Mouse (Mus musculus) liver, embryonic 11.5 days (tissue): ENCODE results near the gene Tmem44. TPM values are rescaled to one million over a fixed set of nuclear protein-coding genes. Genes with fewer than 3 reads are reported as not detected.
A peak's percentile ranks its signal among the peaks of the same experiment; 100 is the strongest.

Source experiments
- ATAC-seq: fragments of 200-750 bp; cut with Nextera tagmentation; replicated peaks from 2 replicates; pipeline ENCODE4 v1.8.0; 2017; ENCODE audit warnings: moderate number of reproducible peaks, mild to moderate bottlenecking, moderate TSS enrichment, moderate library complexity; ENCODE audit not compliant: low FRiP score
- DNase-seq: peaks from one replicate; pipeline ENCODE4 v3.0.0-alpha.2; 2017; ENCODE audit warnings: low spot score
- H3K27ac ChIP-seq: fragments of 300-500 bp; sonication (generic); 2 replicates; pipeline ENCODE4 v1.5.1; 2014; ENCODE audit warnings: mild to moderate bottlenecking, low read depth, low read length, control low read depth
- H3K27me3 ChIP-seq: fragments of 300-500 bp; sonication (generic); replicated peaks from 2 replicates; pipeline ENCODE4 v1.6.1; 2014; ENCODE audit warnings: low read length, mixed read lengths; ENCODE audit not compliant: control insufficient read depth, insufficient read depth
- H3K36me3 ChIP-seq: fragments of 300-500 bp; sonication (generic); 2 replicates; pipeline ENCODE4 v1.6.1; 2014; ENCODE audit warnings: mild to moderate bottlenecking, low read length, moderate library complexity, mixed read lengths; ENCODE audit not compliant: control insufficient read depth, insufficient read depth
- H3K4me1 ChIP-seq: fragments of 300-500 bp; sonication (generic); replicated peaks from 2 replicates; pipeline ENCODE4 v1.6.1; 2014; ENCODE audit warnings: low read length, mixed read lengths; ENCODE audit not compliant: control insufficient read depth, insufficient read depth
- H3K4me2 ChIP-seq: fragments of 300-500 bp; sonication (generic); 2 replicates; pipeline ENCODE4 v1.6.1; 2014; ENCODE audit warnings: mild to moderate bottlenecking, control low read depth, moderate library complexity
- H3K4me3 ChIP-seq: fragments of 300-500 bp; sonication (generic); 2 replicates; pipeline ENCODE4 v1.5.1; 2014; ENCODE audit warnings: low read depth, low read length, control low read depth
- H3K9ac ChIP-seq: fragments of 300-500 bp; sonication (generic); 2 replicates; pipeline ENCODE4 v1.6.1; 2014; ENCODE audit warnings: low read depth, low read length, control low read depth
- H3K9me3 ChIP-seq: fragments of 300-500 bp; sonication (generic); 2 replicates; pipeline ENCODE4 v1.6.1; 2016; ENCODE audit warnings: low read length, inconsistent platforms, mixed read lengths; ENCODE audit not compliant: control insufficient read depth
- WGBS: fragments of 180-500 bp; shearing (Covaris S2); extraction: QIAGEN DNeasy Blood & Tissue Kit; methylation state at CpG from one replicate; pipeline ENCODE4 v1.1.7; 2014; 5-methylcytosine and 5-hydroxymethylcytosine counted together
- polyA plus RNA-seq: library from polyadenylated mRNA; unstranded; fragments of >200 nt; fragmentation: Nextera tagmentation; extraction: Ambion mirVana; gene quantifications from 2 replicates; pipeline ENCODE4 v1.2.1, GENCODE M21; 2014

The Tmem44 gene
- polyA plus RNA-seq, 1 experiment from 2014 or later, result 3.5 TPM

- Histone ChIP-seq H3K9me3 (no peaks in the 10 kb centered on the region), H3K36me3 (no peaks in the 10 kb centered on the region), H3K4me1 (peaks cover 4% of the 10 kb centered on the region; the same call in 1 of the 2 replicates), H3K4me3 (no peak overlapping the region), H3K27ac (no peak overlapping the region), H3K27me3 (no peaks in the 10 kb centered on the region; the same call in none of the 2 replicates), H3K9ac (no peak overlapping the region), H3K4me2 (peak overlapping the region; percentile 34; the same call in 1 of the 2 replicates)
- DNase-seq (no peak), ATAC-seq (no peak)
- WGBS, result 33% methylated on average over 9 of the region's 9 CpGs
Observed at GRCm38 (mm10) chr16:30520361-30520823, 30.2 kb downstream of the Tmem44 start.

GRCm38 (mm10) chr16:30518635-30519034 is 32.0 kb downstream of the Tmem44 start:
- no peak for ATAC-seq
- 78% methylated on average over 9 of the region's 9 CpGs for WGBS
- no peak overlapping the region for H3K4me2 ChIP-seq
- H3K36me3 ChIP-seq, result no peaks in the 10 kb centered on the region
- no peaks in the 10 kb centered on the region; the same call in none of the 2 replicates for H3K27me3 ChIP-seq
- H3K27ac ChIP-seq, result no peak overlapping the region
- peaks cover 4% of the 10 kb centered on the region; the same call in 1 of the 2 replicates for H3K4me1 ChIP-seq
- H3K9ac ChIP-seq, result no peak overlapping the region
- H3K4me3 ChIP-seq, result no peak overlapping the region
- no peak for DNase-seq
- no peaks in the 10 kb centered on the region for H3K9me3 ChIP-seq

GRCm38 (mm10) chr16:30517666-30518283 is 32.9 kb downstream of the Tmem44 start:
- WGBS, result 52% methylated on average over 11 of the region's 11 CpGs
- no peaks in the 10 kb centered on the region for H3K9me3 ChIP-seq
- peaks cover 4% of the 10 kb centered on the region for H3K4me1 ChIP-seq
- no peaks in the 10 kb centered on the region; the same call in none of the 2 replicates for H3K27me3 ChIP-seq
- no peak overlapping the region for H3K4me2 ChIP-seq
- H3K36me3 ChIP-seq, result no peaks in the 10 kb centered on the region
- no peak overlapping the region for H3K27ac ChIP-seq
- DNase-seq (no peak), ATAC-seq (no peak)
- no peak overlapping the region for H3K9ac ChIP-seq
- H3K4me3 ChIP-seq, result no peak overlapping the region

GRCm38 (mm10) chr16:30516993-30517392 is 33.6 kb downstream of the Tmem44 start:
- Histone ChIP-seq H3K4me1 (peaks cover 12% of the 10 kb centered on the region), H3K27me3 (no peaks in the 10 kb centered on the region; the same call in none of the 2 replicates), H3K9me3 (no peaks in the 10 kb centered on the region), H3K36me3 (no peaks in the 10 kb centered on the region), H3K4me2 (no peak overlapping the region), H3K9ac (no peak overlapping the region), H3K4me3 (no peak overlapping the region), H3K27ac (no peak overlapping the region)
- 84% methylated on average over 9 of the region's 9 CpGs for WGBS
- no peak for ATAC-seq
- DNase-seq, result no peak

- H3K4me1 ChIP-seq, result peaks cover 21% of the 10 kb centered on the region
Observed at GRCm38 (mm10) chr16:30515418-30515817, 35.2 kb downstream of the Tmem44 start.

GRCm38 (mm10) chr16:30513050-30514024 is 37.3 kb downstream of the Tmem44 start:
- Histone ChIP-seq H3K36me3 (no peaks in the 10 kb centered on the region), H3K4me1 (peaks cover 31% of the 10 kb centered on the region), H3K27me3 (no peaks in the 10 kb centered on the region; the same call in 1 of the 2 replicates), H3K9me3 (no peaks in the 10 kb centered on the region), H3K27ac (no peak overlapping the region), H3K4me2 (no peak overlapping the region), H3K4me3 (no peak overlapping the region), H3K9ac (no peak overlapping the region)
- WGBS, result 78% methylated on average over 20 of the region's 20 CpGs
- ATAC-seq (no peak), DNase-seq (no peak)

More at GRCm38 (mm10) chr16:30515418-30515817, 35.2 kb downstream of the Tmem44 start:
- no peak overlapping the region for H3K4me2 ChIP-seq
- H3K4me3 ChIP-seq, result no peak overlapping the region
- no peak overlapping the region for H3K27ac ChIP-seq
- WGBS, result 61% methylated on average over 12 of the region's 12 CpGs
- no peaks in the 10 kb centered on the region; the same call in none of the 2 replicates for H3K27me3 ChIP-seq
- no peak for DNase-seq
- no peak overlapping the region for H3K9ac ChIP-seq
- ATAC-seq, result no peak
- no peaks in the 10 kb centered on the region for H3K36me3 ChIP-seq
- no peaks in the 10 kb centered on the region for H3K9me3 ChIP-seq

GRCm38 (mm10) chr16:30512375-30513049 is 38.1 kb downstream of the Tmem44 start:
- H3K4me3 ChIP-seq, result no peak overlapping the region

More at GRCm38 (mm10) chr16:30512375-30513049, 38.1 kb downstream of the Tmem44 start:
- 44% methylated on average over 8 of the region's 8 CpGs for WGBS
- no peaks in the 10 kb centered on the region for H3K9me3 ChIP-seq
- H3K9ac ChIP-seq, result 0 out of 2 replicates have a peak overlapping the region, but pooled peaks have one; percentile 30
- no peaks in the 10 kb centered on the region for H3K36me3 ChIP-seq
- no peaks in the 10 kb centered on the region; the same call in 1 of the 2 replicates for H3K27me3 ChIP-seq
- ATAC-seq, result peak; percentile 46; the same call in 1 of the 2 replicates
- peak overlapping the region; percentile 75 for H3K4me2 ChIP-seq
- H3K4me1 ChIP-seq, result peaks cover 28% of the 10 kb centered on the region
- H3K27ac ChIP-seq, result no peak overlapping the region
- no peak for DNase-seq
